Comparison of ENCODE assay signal across 27 mouse cellular contexts in the genomic region with DNA sequence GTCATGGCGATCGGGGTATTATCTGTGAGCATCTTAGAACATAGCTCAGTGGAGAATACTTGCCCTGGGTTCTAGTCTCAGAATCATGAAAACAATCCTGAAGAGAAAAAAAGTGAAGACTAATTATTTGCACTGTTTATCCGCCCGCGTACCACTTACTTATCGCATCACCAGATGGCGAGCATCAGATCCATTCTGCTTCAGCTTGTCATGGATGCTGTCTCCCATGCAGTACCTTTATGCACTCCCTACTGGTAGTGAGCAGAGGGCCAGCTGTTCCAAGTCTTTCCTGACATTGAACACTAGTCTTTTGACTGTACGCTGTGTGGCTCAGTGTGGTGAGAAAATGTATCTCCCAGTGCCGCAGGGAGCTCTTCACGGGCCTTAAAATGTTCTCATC. TPM values are rescaled to one million over a fixed set of nuclear protein-coding genes. Genes with fewer than 3 reads are reported as not detected.
"Had no signal": no experiment of that assay in that cellular context is flagged by ENCODE, and none has a peak within 500 bp of the region (broad histone marks: within the 10 kb centered on the region; RNA-seq: fewer than 3 reads in every experiment).

No protein-coding gene starts in this region.

- H3K27ac ChIP-seq: kidney, postnatal 0 days; limb, embryonic 10.5 days; limb, embryonic 13.5 days; liver, embryonic 12.5 days; liver, embryonic 15.5 days; lung, embryonic 15.5 days; midbrain, embryonic 10.5 days; midbrain, embryonic 13.5 days; neural tube, embryonic 13.5 days; stomach, postnatal 0 days had no signal

- H3K36me3 ChIP-seq: limb, embryonic 10.5 days; limb, embryonic 13.5 days; liver, embryonic 12.5 days; liver, embryonic 15.5 days; lung, embryonic 15.5 days; midbrain, embryonic 10.5 days; midbrain, embryonic 13.5 days; neural tube, embryonic 13.5 days had no signal

- DNase-seq: kidney, adult 18-20 months; kidney, adult 9 months; kidney, postnatal 25 days; liver; lung, adult 18-20 months; lung, postnatal 10 days; lung, postnatal 36 days; retina, postnatal 1 day; thymus, adult 2 months; thymus, postnatal 14 days; thymus, postnatal 4 days had no signal

- H3K4me1 ChIP-seq: limb, embryonic 13.5 days; liver, embryonic 12.5 days; liver, embryonic 15.5 days; lung, embryonic 15.5 days; midbrain, embryonic 10.5 days; midbrain, embryonic 13.5 days; neural tube, embryonic 13.5 days had no signal

- H3K9me3 ChIP-seq: limb, embryonic 10.5 days; limb, embryonic 13.5 days; liver, embryonic 12.5 days; liver, embryonic 15.5 days; lung, embryonic 15.5 days; megakaryocyte, embryonic 14.5 days; midbrain, embryonic 10.5 days; midbrain, embryonic 13.5 days; neural tube, embryonic 13.5 days had no signal

- H3K9ac ChIP-seq: limb, embryonic 13.5 days; liver, embryonic 12.5 days; liver, embryonic 15.5 days; lung, embryonic 15.5 days; midbrain, embryonic 13.5 days; neural tube, embryonic 13.5 days had no signal

- H3K27me3 ChIP-seq: liver, embryonic 12.5 days; liver, embryonic 15.5 days; lung, embryonic 15.5 days; midbrain, embryonic 13.5 days; neural tube, embryonic 13.5 days had no signal

- H3K4me2 ChIP-seq: limb, embryonic 13.5 days; liver, embryonic 12.5 days; liver, embryonic 15.5 days; lung, embryonic 15.5 days; midbrain, embryonic 13.5 days; neural tube, embryonic 13.5 days had no signal

- H3K4me3 ChIP-seq: limb, embryonic 10.5 days; limb, embryonic 13.5 days; liver, embryonic 12.5 days; liver, embryonic 15.5 days; lung, embryonic 15.5 days; megakaryocyte, embryonic 14.5 days; midbrain, embryonic 10.5 days; midbrain, embryonic 13.5 days; myocyte; neural tube, embryonic 13.5 days had no signal

- ATAC-seq: intestine, embryonic 16.5 days; liver, embryonic 12.5 days; midbrain, embryonic 13.5 days; midbrain, embryonic 16.5 days had no signal

RNA-seq across cellular contexts. Expression of a gene that starts 47.7 kb away (rescaled TPM):
- total RNA-seq: monocyte, adult 5-6 weeks; neutrophil, adult 5-6 weeks had no signal
- polyA plus RNA-seq: limb, embryonic 10.5 days had no signal
